Mouse (Mus musculus): ENCODE measurements around the gene Sema5b. TPM values are rescaled to one million over a fixed set of nuclear protein-coding genes. Genes with fewer than 3 reads are reported as not detected.

Gene Sema5b
- polyA plus RNA-seq, 1 experiment from 2014 or later = 10.0 TPM

DNA sequence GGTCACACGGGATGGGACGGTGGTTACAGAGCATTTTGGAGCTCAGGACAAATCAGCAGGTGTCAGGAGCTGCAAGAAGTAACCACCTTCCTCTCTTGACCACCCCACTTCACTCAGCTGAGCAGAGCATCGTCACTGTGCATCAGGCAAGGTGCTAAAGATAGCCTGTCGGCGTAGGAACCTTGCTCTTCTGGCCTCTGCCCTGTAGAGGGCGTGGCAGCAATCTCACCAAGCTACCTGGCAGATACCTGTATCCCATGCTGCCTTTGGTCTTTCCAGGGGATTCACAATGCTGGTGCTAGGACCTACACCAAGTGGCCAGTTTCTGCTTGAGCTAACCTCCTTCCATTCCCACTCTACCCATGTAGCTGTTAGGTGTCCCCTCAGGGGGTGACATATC, 55.3 kb downstream of the Sema5b start:
- Histone ChIP-seq H3K27me3 (0 out of 2 replicates have a peak, but pooled peaks cover 4% of the 10 kb centered on the region), H3K36me3 (no peaks in the 10 kb centered on the region), H3K27ac (peak overlapping the region; percentile 76), H3K4me1 (replicated peaks) (peaks cover 55% of the 10 kb centered on the region), H3K4me3 (replicated peaks) (no peak overlapping the region), H3K9ac (replicated peaks) (no peak overlapping the region), H3K4me2 (0 out of 2 replicates have a peak overlapping the region, but pooled peaks have one; percentile 8), H3K9me3 (0 out of 2 replicates have a peak, but pooled peaks cover 6% of the 10 kb centered on the region)
- no peak for ATAC-seq (ENCODE audit: insufficient number of reproducible peaks, insufficient read depth, low FRiP score, low TSS enrichment, low read depth)
- WGBS = 62% methylated on average over 6 of the region's 6 CpGs

DNA sequence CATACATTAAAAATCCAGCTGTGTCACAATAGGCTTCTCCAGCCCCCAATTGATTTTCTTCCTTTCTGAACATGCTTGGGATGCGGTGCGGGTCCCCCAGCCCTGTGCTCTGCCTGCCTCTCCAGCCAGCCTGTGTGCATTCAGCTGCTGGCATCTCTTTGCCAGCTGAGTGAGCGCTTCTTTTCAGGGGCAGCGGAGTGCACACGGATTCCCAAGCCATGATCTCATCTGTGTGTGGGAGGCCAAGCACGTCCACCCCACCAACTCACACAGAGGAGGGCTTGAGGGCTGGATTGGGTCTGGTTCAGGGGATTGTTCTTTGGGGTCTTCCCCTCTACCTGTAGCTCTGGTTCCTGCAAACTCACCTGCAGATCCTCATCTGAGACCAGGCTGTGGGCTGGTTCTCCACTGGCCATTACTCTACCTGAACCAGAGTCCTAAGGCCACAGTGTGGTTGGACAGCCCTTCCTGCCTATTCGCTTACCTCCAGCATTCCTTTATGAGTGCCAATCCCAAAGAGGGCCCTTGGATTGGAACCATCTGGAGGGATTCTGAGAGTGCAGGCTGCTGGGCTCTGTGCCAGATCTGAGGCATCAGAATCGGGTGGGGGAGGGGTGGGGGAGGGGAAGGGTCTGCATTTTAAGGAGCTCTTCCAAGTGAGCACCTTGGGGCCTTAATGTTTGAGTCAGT, 55.9 kb downstream of the Sema5b start:
- H3K36me3 ChIP-seq = no peaks in the 10 kb centered on the region
- H3K27ac ChIP-seq = peak overlapping the region; percentile 76
- H3K4me2 ChIP-seq = peak overlapping the region; percentile 8; the same call in 1 of the 2 replicates
- ATAC-seq (ENCODE audit: insufficient number of reproducible peaks, insufficient read depth, low FRiP score, low TSS enrichment, low read depth) = peak; percentile 54; the same call in 1 of the 2 replicates
- H3K9ac ChIP-seq (replicated peaks) = no peak overlapping the region
- 0 out of 2 replicates have a peak, but pooled peaks cover 6% of the 10 kb centered on the region for H3K9me3 ChIP-seq
- H3K4me1 ChIP-seq (replicated peaks) = peaks cover 50% of the 10 kb centered on the region
- no peak overlapping the region for H3K4me3 ChIP-seq (replicated peaks)
- 0 out of 2 replicates have a peak, but pooled peaks cover 4% of the 10 kb centered on the region for H3K27me3 ChIP-seq
- 49% methylated on average over 8 of the region's 8 CpGs for WGBS

DNA sequence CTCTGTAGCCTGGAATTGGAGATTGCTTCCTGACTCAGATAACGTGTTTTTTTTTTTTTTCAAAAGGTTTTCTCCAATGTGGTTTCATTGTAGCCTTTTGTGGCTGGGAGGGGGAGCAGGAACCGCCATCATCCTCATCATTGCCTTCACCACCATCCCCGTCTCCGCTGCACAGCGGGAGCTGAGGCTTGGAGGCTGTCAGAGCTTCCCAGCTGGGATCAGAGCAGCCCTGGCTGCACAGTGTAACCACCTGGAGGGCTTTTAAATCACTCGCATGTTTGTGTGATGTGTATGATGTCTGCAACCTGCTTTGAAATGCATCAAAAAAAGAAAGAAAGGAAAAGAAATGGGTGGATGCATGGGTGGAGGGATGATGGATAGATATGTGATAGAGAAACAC, 57.0 kb downstream of the Sema5b start:
- no peak for ATAC-seq (ENCODE audit: insufficient number of reproducible peaks, insufficient read depth, low FRiP score, low TSS enrichment, low read depth)
- 5% methylated on average over 6 of the region's 6 CpGs for WGBS
- peaks cover 38% of the 10 kb centered on the region for H3K4me1 ChIP-seq (replicated peaks)
- no peaks in the 10 kb centered on the region for H3K36me3 ChIP-seq
- H3K4me3 ChIP-seq (replicated peaks) = no peak overlapping the region
- no peak overlapping the region for H3K4me2 ChIP-seq
- H3K9ac ChIP-seq (replicated peaks) = no peak overlapping the region
- peak overlapping the region; percentile 51; the same call in 1 of the 2 replicates for H3K27ac ChIP-seq
- H3K9me3 ChIP-seq = 0 out of 2 replicates have a peak, but pooled peaks cover 6% of the 10 kb centered on the region
- H3K27me3 ChIP-seq = 0 out of 2 replicates have a peak, but pooled peaks cover 4% of the 10 kb centered on the region

DNA sequence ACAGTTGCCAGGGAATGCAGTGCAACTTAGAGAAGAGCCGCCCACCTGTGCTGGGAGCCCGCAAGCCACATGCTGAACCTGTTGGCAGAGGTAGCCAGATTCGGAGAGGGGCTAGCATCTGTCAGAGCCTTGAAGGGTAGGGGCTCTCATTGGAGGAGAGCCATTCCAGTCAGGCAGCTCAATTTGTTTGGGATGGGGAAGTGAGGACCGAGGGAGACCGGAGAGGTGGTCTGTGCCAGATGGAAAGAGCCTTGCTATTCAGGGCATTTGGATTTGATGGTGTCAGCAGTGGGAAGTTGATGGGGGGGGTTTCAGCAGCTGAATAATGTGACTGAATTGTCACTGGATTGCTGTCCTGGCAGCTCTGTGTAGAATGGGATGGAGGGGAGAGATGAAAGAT, 57.9 kb downstream of the Sema5b start:
- no peaks in the 10 kb centered on the region for H3K9me3 ChIP-seq
- no peak overlapping the region for H3K27ac ChIP-seq
- no peak overlapping the region for H3K4me3 ChIP-seq (replicated peaks)
- H3K4me1 ChIP-seq (replicated peaks) = peaks cover 43% of the 10 kb centered on the region
- no peak overlapping the region for H3K4me2 ChIP-seq
- no peaks in the 10 kb centered on the region for H3K36me3 ChIP-seq
- H3K27me3 ChIP-seq = 0 out of 2 replicates have a peak, but pooled peaks cover 4% of the 10 kb centered on the region
- no peak for ATAC-seq (ENCODE audit: insufficient number of reproducible peaks, insufficient read depth, low FRiP score, low TSS enrichment, low read depth)
- H3K9ac ChIP-seq (replicated peaks) = no peak overlapping the region
- WGBS = 47% methylated on average over 5 of the region's 5 CpGs

DNA sequence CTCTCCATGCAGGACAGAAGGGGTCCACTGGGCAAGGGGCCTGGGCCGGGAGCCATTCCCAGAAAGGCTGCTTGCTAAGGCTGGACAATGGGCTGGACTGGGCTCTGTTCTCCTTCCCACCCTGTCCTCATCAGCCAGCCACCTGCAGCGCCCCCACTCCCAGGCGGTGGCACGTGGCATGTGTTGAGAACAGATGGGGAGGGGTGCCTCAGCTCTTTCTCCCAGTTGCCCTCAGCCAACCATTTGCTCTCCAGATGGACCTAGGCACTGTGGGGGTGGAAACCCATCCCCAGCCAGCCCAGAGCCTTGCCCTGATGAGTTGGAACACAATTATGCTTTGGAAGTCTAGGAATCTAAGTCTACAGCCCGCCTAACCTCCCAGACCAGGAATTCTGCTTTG, 59.3 kb downstream of the Sema5b start:
- no peak overlapping the region for H3K27ac ChIP-seq
- H3K9ac ChIP-seq (replicated peaks) = no peak overlapping the region
- no peak for ATAC-seq (ENCODE audit: insufficient number of reproducible peaks, insufficient read depth, low FRiP score, low TSS enrichment, low read depth)
- H3K4me2 ChIP-seq = no peak overlapping the region
- H3K4me3 ChIP-seq (replicated peaks) = no peak overlapping the region
- peaks cover 50% of the 10 kb centered on the region for H3K4me1 ChIP-seq (replicated peaks)
- no peaks in the 10 kb centered on the region for H3K36me3 ChIP-seq
- WGBS = 67% methylated on average over 5 of the region's 5 CpGs
- 0 out of 2 replicates have a peak, but pooled peaks cover 4% of the 10 kb centered on the region for H3K27me3 ChIP-seq
- no peaks in the 10 kb centered on the region for H3K9me3 ChIP-seq

DNA sequence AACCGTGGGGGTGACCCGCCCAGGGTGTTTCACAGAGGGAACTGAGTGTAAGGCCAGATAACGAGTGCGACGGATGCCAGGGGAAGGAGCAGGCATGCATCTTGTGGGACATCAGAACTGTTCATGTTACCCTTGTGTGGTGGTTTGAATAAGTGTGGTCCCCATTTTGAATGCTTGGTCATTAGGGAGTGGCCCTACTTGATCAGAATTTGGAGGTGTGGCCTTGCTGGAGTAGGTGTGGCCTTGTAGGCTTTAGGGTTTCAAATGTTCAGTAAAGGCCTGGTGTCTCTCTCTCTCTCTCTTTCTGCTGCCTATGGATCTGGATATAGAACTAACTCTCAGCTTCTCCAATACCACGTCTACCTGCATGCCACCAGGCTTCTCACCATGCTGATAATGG, 60.5 kb downstream of the Sema5b start:
- no peak overlapping the region for H3K27ac ChIP-seq

DNA sequence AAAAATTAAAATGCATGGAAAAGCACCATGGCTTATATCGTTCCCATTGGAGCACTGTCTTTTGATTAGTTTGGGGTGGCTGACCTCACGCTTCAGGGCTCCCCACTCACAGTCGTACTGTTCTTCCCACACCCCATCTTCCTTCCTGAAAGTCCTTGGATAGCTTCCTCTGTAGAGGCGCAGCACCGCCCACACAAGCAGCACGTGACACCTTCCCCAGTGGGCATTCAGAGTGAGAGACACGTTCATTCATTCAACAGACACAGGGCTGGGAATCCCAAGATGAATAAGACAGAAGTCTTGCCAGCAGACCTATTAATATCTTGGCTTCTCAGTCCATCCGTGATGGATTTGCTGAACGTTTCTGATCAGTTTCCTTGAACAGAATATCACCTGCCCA, 61.6 kb downstream of the Sema5b start:
- Histone ChIP-seq H3K9me3 (no peaks in the 10 kb centered on the region), H3K4me3 (replicated peaks) (no peak overlapping the region), H3K27ac (no peak overlapping the region), H3K36me3 (no peaks in the 10 kb centered on the region), H3K4me1 (replicated peaks) (peaks cover 32% of the 10 kb centered on the region), H3K27me3 (0 out of 2 replicates have a peak, but pooled peaks cover 4% of the 10 kb centered on the region), H3K9ac (replicated peaks) (no peak overlapping the region), H3K4me2 (no peak overlapping the region)
- ATAC-seq (ENCODE audit: insufficient number of reproducible peaks, insufficient read depth, low FRiP score, low TSS enrichment, low read depth) = no peak
- 86% methylated on average over 9 of the region's 9 CpGs for WGBS

More for the DNA sequence above, 60.5 kb downstream of the Sema5b start:
- Histone ChIP-seq H3K36me3 (no peaks in the 10 kb centered on the region), H3K4me2 (no peak overlapping the region), H3K4me3 (replicated peaks) (no peak overlapping the region), H3K9ac (replicated peaks) (no peak overlapping the region), H3K9me3 (no peaks in the 10 kb centered on the region), H3K4me1 (replicated peaks) (peaks cover 43% of the 10 kb centered on the region), H3K27me3 (0 out of 2 replicates have a peak, but pooled peaks cover 4% of the 10 kb centered on the region)
- no peak for ATAC-seq (ENCODE audit: insufficient number of reproducible peaks, insufficient read depth, low FRiP score, low TSS enrichment, low read depth)
- 88% methylated on average over 6 of the region's 6 CpGs for WGBS

DNA sequence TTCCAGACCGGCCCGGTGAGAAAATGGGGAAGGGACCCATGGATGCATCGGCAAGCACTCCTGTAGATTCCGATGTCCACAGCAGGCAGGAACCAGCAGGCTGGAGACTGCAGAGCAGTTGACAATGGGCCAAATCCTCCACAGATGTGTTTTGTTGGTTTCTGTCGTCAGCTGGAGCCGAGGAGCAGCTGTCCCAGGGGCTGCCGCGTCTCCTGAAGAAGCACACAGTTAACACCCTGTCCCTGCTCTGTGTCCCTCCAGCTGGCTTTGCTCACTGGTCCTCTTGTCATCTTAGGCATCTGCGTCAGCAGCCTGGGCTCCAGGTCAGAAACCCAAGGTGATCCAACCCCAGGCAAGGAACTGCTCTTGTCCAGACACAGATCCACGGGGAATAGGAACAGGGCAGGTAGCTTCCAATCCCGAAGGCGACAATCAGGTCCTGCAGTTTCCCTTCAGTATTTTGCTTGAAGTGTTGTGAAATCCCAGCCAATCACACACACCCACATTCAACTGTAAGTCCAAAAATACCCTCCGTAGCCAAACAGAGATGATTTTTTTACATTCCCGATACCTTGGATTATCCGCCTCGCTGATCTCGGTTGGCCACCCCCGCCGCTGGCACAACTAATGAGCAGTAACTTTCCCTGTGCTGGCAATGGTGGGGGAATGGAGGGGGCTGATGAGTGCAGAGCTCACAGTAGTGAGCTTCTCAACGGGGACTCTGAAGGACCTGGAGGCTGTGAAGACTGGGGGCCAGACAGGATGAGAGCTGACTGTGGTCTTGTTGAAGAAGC, 63.0 kb downstream of the Sema5b start:
- Histone ChIP-seq H3K4me1 (replicated peaks) (peaks cover 21% of the 10 kb centered on the region), H3K4me2 (no peak overlapping the region), H3K27me3 (no peaks in the 10 kb centered on the region), H3K4me3 (replicated peaks) (no peak overlapping the region), H3K9ac (replicated peaks) (no peak overlapping the region), H3K9me3 (no peaks in the 10 kb centered on the region), H3K36me3 (no peaks in the 10 kb centered on the region), H3K27ac (no peak overlapping the region)
- 68% methylated on average over 20 of the region's 20 CpGs for WGBS
- ATAC-seq (ENCODE audit: insufficient number of reproducible peaks, insufficient read depth, low FRiP score, low TSS enrichment, low read depth) = no peak

DNA sequence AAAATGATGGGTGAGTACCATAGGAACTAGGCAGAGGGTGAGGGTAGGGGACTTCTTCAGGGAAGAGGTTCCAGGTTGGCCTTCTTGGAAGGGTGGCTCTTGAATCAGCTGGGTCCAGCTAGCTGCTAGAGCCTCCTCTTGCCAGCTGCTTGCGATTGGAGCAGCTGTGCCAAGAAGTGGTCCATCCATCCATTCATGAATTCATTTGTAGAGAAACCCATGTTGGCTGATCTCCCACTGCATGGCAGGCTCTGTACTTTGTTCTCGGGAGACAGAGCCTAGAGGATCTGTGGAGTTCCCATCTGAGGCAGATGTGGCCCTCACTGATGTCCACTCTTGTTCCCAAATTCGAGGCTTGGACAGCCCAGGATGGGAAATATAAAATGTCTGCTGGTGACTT, 66.3 kb downstream of the Sema5b start:
- H3K4me3 ChIP-seq (replicated peaks) = no peak overlapping the region
- H3K9me3 ChIP-seq = no peaks in the 10 kb centered on the region
- H3K27ac ChIP-seq = no peak overlapping the region
- no peak overlapping the region for H3K4me2 ChIP-seq
- H3K36me3 ChIP-seq = no peaks in the 10 kb centered on the region
- peaks cover 12% of the 10 kb centered on the region for H3K4me1 ChIP-seq (replicated peaks)
- no peak overlapping the region for H3K9ac ChIP-seq (replicated peaks)
- ATAC-seq (ENCODE audit: insufficient number of reproducible peaks, insufficient read depth, low FRiP score, low TSS enrichment, low read depth) = no peak
- WGBS = 92% methylated on average over 3 of the region's 3 CpGs
- no peaks in the 10 kb centered on the region for H3K27me3 ChIP-seq

DNA sequence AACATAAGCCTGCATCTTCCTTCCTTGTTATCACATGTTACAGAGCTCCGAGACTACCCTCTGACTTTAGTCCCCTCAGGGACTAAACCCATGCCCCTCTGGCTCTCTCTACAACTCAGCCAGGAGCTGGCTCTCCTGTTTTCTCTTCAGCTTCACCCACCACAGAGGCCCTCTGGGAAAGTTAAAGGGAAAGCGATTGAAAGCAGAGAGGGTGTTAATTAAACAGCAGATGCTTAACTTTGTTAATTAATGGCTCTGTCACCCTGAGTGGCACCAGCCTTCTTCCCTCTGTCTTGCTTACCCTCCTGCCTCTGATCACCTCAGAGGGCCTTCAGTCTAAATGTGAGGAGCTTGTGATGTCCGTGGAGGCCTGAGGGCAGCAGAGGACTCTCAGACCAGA, 67.3 kb downstream of the Sema5b start:
- WGBS = 27% methylated on average over 3 of the region's 3 CpGs
- H3K36me3 ChIP-seq = no peaks in the 10 kb centered on the region
- peaks cover 12% of the 10 kb centered on the region for H3K4me1 ChIP-seq (replicated peaks)

DNA sequence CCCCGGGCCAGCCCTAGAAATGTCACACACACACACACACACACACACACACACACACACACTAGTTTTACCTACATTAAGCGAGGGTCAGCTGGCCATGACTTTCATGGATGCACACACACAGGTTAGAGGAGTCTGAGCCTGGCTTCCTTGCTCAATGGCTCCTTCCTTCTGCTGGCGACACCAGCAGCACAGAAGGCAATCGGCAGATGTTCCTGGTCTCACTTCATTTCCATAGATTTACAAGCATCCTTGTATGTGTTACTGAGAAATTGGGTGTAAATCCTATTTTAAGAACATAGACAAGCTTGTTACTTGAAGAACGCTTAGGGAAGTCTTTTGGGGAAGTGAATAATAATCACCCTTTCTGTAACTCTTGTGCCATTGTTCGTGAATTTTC, 68.6 kb downstream of the Sema5b start:
- ATAC-seq (ENCODE audit: insufficient number of reproducible peaks, insufficient read depth, low FRiP score, low TSS enrichment, low read depth) = no peak
- H3K4me2 ChIP-seq = no peak overlapping the region
- H3K36me3 ChIP-seq = no peaks in the 10 kb centered on the region
- H3K27me3 ChIP-seq = no peaks in the 10 kb centered on the region
- H3K9me3 ChIP-seq = no peaks in the 10 kb centered on the region
- WGBS = 75% methylated on average over 6 of the region's 6 CpGs
- no peak overlapping the region for H3K9ac ChIP-seq (replicated peaks)
- H3K27ac ChIP-seq = no peak overlapping the region
- H3K4me3 ChIP-seq (replicated peaks) = no peak overlapping the region
- peaks cover 11% of the 10 kb centered on the region for H3K4me1 ChIP-seq (replicated peaks)

More for the DNA sequence above, 67.3 kb downstream of the Sema5b start:
- Histone ChIP-seq H3K9me3 (no peaks in the 10 kb centered on the region), H3K9ac (replicated peaks) (no peak overlapping the region), H3K4me3 (replicated peaks) (no peak overlapping the region), H3K27me3 (no peaks in the 10 kb centered on the region), H3K4me2 (no peak overlapping the region), H3K27ac (no peak overlapping the region)
- ATAC-seq (ENCODE audit: insufficient number of reproducible peaks, insufficient read depth, low FRiP score, low TSS enrichment, low read depth) = no peak

Measured in limb, embryonic 12.5 days (tissue).